Mouse (Mus musculus) urinary bladder, postnatal 4 days (tissue): ENCODE data around the gene Emp2.

ENCODE experiments used
- DNase-seq, 2 experiments: peaks; one replicate each; pipeline ENCODE4 v3.0.0; 2021 to 2022; ENCODE audit warnings: low spot score in 2 of 2

The Emp2 gene

GRCm38 (mm10) chr16:10313646-10314088 is at the start of gene Emp2:
Gene Emp2, minus strand, starts transcription at chr16:10313968.
- peak; percentile 66 to 73 for DNase-seq

GRCm38 (mm10) chr16:10363061-10363460 is 49.3 kb upstream of the Emp2 start:
- DNase-seq: no peak

GRCm38 (mm10) chr16:10359241-10359640 is 45.5 kb upstream of the Emp2 start:
- DNase-seq: no peak

- peak; percentile 60 to 73 for DNase-seq
Measured at GRCm38 (mm10) chr16:10358010-10358934, 44.5 kb upstream of the Emp2 start.

- peak in 1 of 2 experiments; percentile 44 for DNase-seq
Measured at GRCm38 (mm10) chr16:10355004-10355403, 41.2 kb upstream of the Emp2 start.

GRCm38 (mm10) chr16:10351050-10351636 is 37.4 kb upstream of the Emp2 start:
- DNase-seq: no peak

GRCm38 (mm10) chr16:10349876-10350275 is 36.1 kb upstream of the Emp2 start:
- DNase-seq: no peak

GRCm38 (mm10) chr16:10349436-10349835 is 35.7 kb upstream of the Emp2 start:
- peak; percentile 67 to 71 for DNase-seq

- DNase-seq: peak in 1 of 2 experiments; percentile 55
Measured at GRCm38 (mm10) chr16:10347551-10347950, 33.8 kb upstream of the Emp2 start.

- no peak for DNase-seq
Measured at GRCm38 (mm10) chr16:10341110-10341509, 27.3 kb upstream of the Emp2 start.

GRCm38 (mm10) chr16:10339930-10340329 is 26.2 kb upstream of the Emp2 start:
- DNase-seq: no peak

- no peak for DNase-seq
Measured at GRCm38 (mm10) chr16:10338601-10339000, 24.8 kb upstream of the Emp2 start.

- no peak for DNase-seq
Measured at GRCm38 (mm10) chr16:10337422-10338197, 23.8 kb upstream of the Emp2 start.

- no peak for DNase-seq
Measured at GRCm38 (mm10) chr16:10336454-10337421, 23.0 kb upstream of the Emp2 start.

GRCm38 (mm10) chr16:10335953-10336352 is 22.2 kb upstream of the Emp2 start:
- DNase-seq: no peak

GRCm38 (mm10) chr16:10332732-10333131 is 19.0 kb upstream of the Emp2 start:
- no peak for DNase-seq

GRCm38 (mm10) chr16:10330586-10331495 is 17.1 kb upstream of the Emp2 start:
- DNase-seq: peak in 1 of 2 experiments; percentile 38

- DNase-seq: no peak
Measured at GRCm38 (mm10) chr16:10327563-10328333, 14.0 kb upstream of the Emp2 start.
